Mouse (Mus musculus): Measurements from ENCODE around the gene Gm17577.
"Not testable (repeated sequence)": the region's sequence is repeated elsewhere in the genome, so short reads cannot be mapped to it uniquely, and the experiment has no call there.

The Gm17577 gene

GRCm38 (mm10) chrX:123246807-123247206, at the start of gene Gm17577:
TSS of gene Gm17577 (minus strand) at chrX:123246907.
- DNase-seq (ENCODE audit: low read depth, low spot score): not testable (repeated sequence)

GRCm38 (mm10) chrX:123222381-123222780, 24.3 kb downstream of the Gm17577 start, which contains the start of gene Srsx:
TSS of gene Srsx (minus strand) at chrX:123222481.
- not testable (repeated sequence) for DNase-seq (ENCODE audit: low read depth, low spot score)

Measured in embryo, embryonic 11.5 days (tissue).